Mouse (Mus musculus) hindbrain, postnatal 0 days (tissue): ENCODE results near the gene 1700014D04Rik. TPM values are rescaled to one million over a fixed set of nuclear protein-coding genes. Genes with fewer than 3 reads are reported as not detected.
"Not testable (repeated sequence)": the region's sequence is repeated elsewhere in the genome, so short reads cannot be mapped to it uniquely, and the experiment has no call there.

Source experiments
- ATAC-seq: fragments of 200-750 bp; cut with Nextera tagmentation; 2 replicates; pipeline ENCODE4 v1.8.0; 2017; ENCODE audit warnings: mild to moderate bottlenecking, moderate TSS enrichment, moderate library complexity
- DNase-seq: peaks from one replicate; pipeline ENCODE4 v3.0.0-alpha.2; 2015; ENCODE audit warnings: low spot score
- H3K27ac ChIP-seq: fragments of 300-500 bp; sonication (generic); 2 replicates; pipeline ENCODE4 v1.5.1; 2014; ENCODE audit warnings: mild to moderate bottlenecking
- H3K27me3 ChIP-seq: fragments of 300-500 bp; sonication (generic); 2 replicates; pipeline ENCODE4 v1.6.1; 2014; ENCODE audit warnings: low read length, mixed read lengths; ENCODE audit not compliant: insufficient read depth
- H3K36me3 ChIP-seq: fragments of 300-500 bp; sonication (generic); 2 replicates; pipeline ENCODE4 v1.6.1; 2014; ENCODE audit warnings: low read length, mixed read lengths; ENCODE audit not compliant: insufficient read depth
- H3K4me1 ChIP-seq: fragments of 300-500 bp; sonication (generic); 2 replicates; pipeline ENCODE4 v1.6.1; 2014; ENCODE audit warnings: antibody characterized with exemption, low read length, mixed read lengths; ENCODE audit not compliant: insufficient read depth
- H3K4me2 ChIP-seq: fragments of 300-500 bp; sonication (generic); 2 replicates; pipeline ENCODE4 v1.6.1; 2014; ENCODE audit warnings: low read depth, mild to moderate bottlenecking, low read length, moderate library complexity, mixed read lengths
- H3K4me3 ChIP-seq: fragments of 300-500 bp; sonication (generic); 2 replicates; pipeline ENCODE4 v1.5.1; 2014; ENCODE audit warnings: low read length
- H3K9ac ChIP-seq: fragments of 300-500 bp; sonication (generic); replicated peaks from 2 replicates; pipeline ENCODE4 v1.6.1; 2014; ENCODE audit warnings: mild to moderate bottlenecking, low read length, moderate library complexity, mixed read lengths
- H3K9me3 ChIP-seq: fragments of 300-500 bp; sonication (generic); 2 replicates; pipeline ENCODE4 v1.6.1; 2016; ENCODE audit warnings: low read length, mixed read lengths
- CTCF ChIP-seq: IDR thresholded peaks from 2 replicates; pipeline ENCODE4 v1.5.1; 2016; ENCODE audit warnings: antibody characterized with exemption, control low read depth, low read depth
- WGBS: fragments of 180-500 bp; shearing (Covaris S2); extraction: QIAGEN DNeasy Blood & Tissue Kit; methylation state at CpG from one replicate; pipeline ENCODE4 v1.1.7; 2014; 5-methylcytosine and 5-hydroxymethylcytosine counted together
- polyA plus RNA-seq: library from polyadenylated mRNA; unstranded; fragments of >200 nt; fragmentation: Nextera tagmentation; extraction: Ambion mirVana; gene quantifications from 2 replicates; pipeline ENCODE4 v1.2.1, GENCODE M21; 2015
- total RNA-seq: library from RNA; depleted of rRNA; stranded (reverse); fragments of >200 nt; gene quantifications from 2 replicates; pipeline ENCODE4 v1.2.3, GENCODE M21; 2014

Gene 1700014D04Rik
- total and polyA plus RNA-seq, 2 experiments from 2014 or later: 0.16 to 0.18 TPM

DNA sequence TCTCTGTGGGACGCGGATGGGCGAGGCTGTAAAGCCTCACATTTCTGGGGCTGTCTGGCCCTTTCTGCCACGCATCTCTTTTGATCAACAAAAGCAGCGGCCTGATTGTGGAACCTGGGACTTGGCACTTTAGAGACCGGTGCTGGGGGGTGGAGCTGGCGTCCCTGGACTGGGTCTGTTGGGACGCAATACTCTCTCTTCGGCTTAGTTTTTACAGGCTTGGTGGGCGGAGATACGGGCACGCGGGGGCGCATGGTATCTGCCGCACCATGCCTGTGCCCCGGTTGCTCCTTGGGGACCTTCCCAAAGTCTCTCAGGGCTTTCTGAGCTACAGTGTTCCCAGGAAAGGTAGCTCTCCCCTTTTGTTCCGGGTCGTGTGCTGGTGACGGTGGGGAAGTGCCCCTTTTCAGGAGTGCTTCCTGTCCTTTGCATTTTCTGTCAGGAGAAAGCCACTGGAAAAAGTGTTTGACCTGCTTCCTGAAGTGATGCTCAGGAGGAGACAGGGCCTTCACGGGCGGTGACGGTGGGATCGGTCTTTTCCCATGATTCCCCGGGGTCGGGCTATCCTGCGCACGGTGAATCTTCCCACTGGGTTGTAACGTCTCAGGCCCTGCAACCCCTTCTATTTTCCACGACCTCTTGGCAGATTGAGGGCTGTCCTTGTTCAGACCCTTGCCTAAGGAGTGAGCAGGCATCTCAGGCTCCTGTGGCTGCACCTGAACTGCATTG, 20.2 kb downstream of the 1700014D04Rik start:
- Histone ChIP-seq H3K27ac (no peak overlapping the region), H3K4me1 (no peaks in the 10 kb centered on the region), H3K4me2 (peak overlapping the region; percentile 39), H3K36me3 (no peaks in the 10 kb centered on the region), H3K27me3 (no peaks in the 10 kb centered on the region), H3K4me3 (no peak overlapping the region), H3K9me3 (no peaks in the 10 kb centered on the region), H3K9ac (no peak overlapping the region)
- ATAC-seq: no peak
- 37% methylated on average over 29 of the region's 29 CpGs for WGBS
- TF ChIP-seq CTCF: no peak
- DNase-seq: no peak

DNA sequence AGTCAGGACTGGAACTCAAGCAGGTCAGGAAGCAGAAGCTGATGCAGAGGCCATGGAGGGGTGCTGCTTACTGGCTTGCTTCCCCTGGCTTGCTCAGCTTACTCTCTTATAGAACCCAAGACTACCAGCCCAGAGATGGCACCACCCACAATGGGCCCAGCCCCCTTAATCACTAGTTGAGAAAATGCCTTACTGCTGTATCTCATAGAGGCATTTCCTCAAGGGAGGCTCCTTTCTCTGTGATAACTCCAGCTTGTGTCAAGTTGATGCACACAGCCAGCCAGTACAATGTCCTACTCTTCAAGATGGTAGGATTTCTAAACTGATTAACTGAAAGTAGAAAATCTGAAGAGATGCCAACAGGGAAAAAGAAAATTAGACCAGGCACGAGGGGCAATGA, 24.5 kb downstream of the 1700014D04Rik start:
- not testable (repeated sequence) for ATAC-seq, H3K36me3 ChIP-seq, H3K27me3 ChIP-seq, H3K4me3 ChIP-seq, H3K4me2 ChIP-seq, H3K27ac ChIP-seq, DNase-seq, H3K9me3 ChIP-seq, H3K4me1 ChIP-seq, H3K9ac ChIP-seq
- 79% methylated on average over 1 of the region's 1 CpGs for WGBS

GRCm38 (mm10) chr13:59719475-59719874, 27.1 kb downstream of the 1700014D04Rik start:
- no peak overlapping the region for H3K4me3 ChIP-seq
- WGBS: 89% methylated on average over 1 of the region's 1 CpGs
- H3K27me3 ChIP-seq: no peaks in the 10 kb centered on the region
- no peaks in the 10 kb centered on the region for H3K4me1 ChIP-seq
- H3K9me3 ChIP-seq: no peaks in the 10 kb centered on the region
- no peak for ATAC-seq
- no peak for TF ChIP-seq CTCF
- H3K36me3 ChIP-seq: no peaks in the 10 kb centered on the region
- H3K9ac ChIP-seq: no peak overlapping the region
- no peak for DNase-seq
- no peak overlapping the region for H3K4me2 ChIP-seq
- no peak overlapping the region for H3K27ac ChIP-seq

DNA sequence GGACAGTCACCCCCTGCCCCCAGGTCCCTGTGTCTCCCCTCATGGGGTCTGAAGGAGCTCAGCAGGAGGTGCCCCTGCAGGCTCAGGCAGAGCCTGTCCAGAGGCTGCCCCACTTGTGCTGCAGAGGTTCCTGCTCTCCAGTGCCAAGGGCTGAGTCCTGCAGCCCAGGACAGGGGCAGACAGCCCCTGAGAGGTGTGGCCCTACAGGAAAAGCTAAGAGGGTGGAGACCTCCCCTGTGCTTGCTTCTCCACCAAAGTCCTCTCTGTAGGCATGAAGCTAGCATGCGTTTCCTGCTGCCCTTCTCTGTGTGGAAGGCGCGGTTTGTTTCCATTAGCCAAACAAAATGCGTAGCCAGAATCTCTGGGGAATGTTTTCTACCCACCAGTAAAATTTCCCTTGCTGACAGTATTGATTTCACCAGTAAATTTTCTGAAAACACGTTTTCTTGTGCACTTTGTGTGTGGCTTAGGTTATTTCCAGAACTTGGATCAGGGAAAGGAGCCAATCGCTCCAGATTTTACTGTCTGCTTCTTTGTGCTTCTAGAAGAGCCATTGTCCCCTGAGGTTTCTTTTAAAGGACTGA, 27.6 kb downstream of the 1700014D04Rik start:
- not testable (repeated sequence) for H3K9ac ChIP-seq, H3K4me3 ChIP-seq, H3K9me3 ChIP-seq, H3K27ac ChIP-seq, H3K27me3 ChIP-seq, DNase-seq, ATAC-seq, H3K4me2 ChIP-seq, H3K4me1 ChIP-seq, H3K36me3 ChIP-seq
- WGBS: 49% methylated on average over 6 of the region's 6 CpGs

DNA sequence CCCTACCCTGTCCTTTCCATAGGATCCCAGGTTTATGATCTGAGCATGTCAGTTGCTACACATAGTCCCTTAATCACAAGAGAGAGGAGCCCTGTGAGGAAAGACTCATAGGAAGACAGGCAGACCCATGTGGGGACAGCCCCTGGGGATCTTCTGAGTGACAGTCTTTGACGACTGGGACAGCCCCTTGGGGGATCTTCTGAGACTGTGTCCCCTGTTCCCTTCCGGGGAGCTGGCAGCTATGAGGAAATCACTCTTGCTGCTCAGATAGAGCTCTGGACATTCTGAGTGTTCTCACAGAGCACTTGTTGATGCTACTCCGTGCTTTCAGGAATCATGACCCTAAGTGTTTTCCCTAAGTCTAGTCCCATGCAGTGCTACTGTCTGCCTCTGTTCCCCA, 32.8 kb downstream of the 1700014D04Rik start:
- Histone ChIP-seq H3K27me3 (no peaks in the 10 kb centered on the region), H3K9me3 (no peaks in the 10 kb centered on the region), H3K4me1 (no peaks in the 10 kb centered on the region), H3K36me3 (no peaks in the 10 kb centered on the region), H3K4me2 (no peak overlapping the region), H3K9ac (no peak overlapping the region), H3K27ac (no peak overlapping the region), H3K4me3 (no peak overlapping the region)
- DNase-seq: no peak
- ATAC-seq: no peak
- 37% methylated on average over 3 of the region's 3 CpGs for WGBS
- no peak for TF ChIP-seq CTCF

DNA sequence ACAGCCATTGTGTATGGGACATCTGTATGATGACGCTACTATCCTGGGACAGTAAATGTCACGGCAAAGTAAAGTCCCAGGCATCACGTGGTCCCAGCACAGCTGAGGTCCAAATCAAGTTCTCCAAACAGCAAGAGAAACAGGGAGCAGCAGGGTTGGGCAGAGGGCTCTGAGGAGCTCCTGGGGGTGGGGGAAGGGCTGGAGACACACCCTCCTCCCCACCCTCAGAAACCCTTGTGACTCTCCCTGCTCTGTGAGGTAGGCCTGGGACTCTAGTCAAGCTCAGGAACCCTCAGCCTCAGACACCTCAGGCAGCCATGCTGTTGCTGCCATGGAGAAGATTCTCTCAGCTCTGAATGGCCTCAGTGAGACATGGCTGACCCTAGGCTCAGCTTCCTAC, 34.6 kb downstream of the 1700014D04Rik start, which contains the start of gene Spata31d1b:
TSS of gene Spata31d1b (plus strand) at position 301 of the 400 bp plus-strand sequence.
- not testable (repeated sequence) for H3K4me2 ChIP-seq, H3K27ac ChIP-seq, H3K4me1 ChIP-seq, H3K36me3 ChIP-seq, DNase-seq, H3K9me3 ChIP-seq, H3K27me3 ChIP-seq, ATAC-seq, H3K9ac ChIP-seq, H3K4me3 ChIP-seq
- WGBS: 70% methylated on average over 3 of the region's 3 CpGs

GRCm38 (mm10) chr13:59710230-59710629, 36.3 kb downstream of the 1700014D04Rik start, which contains the start of gene Spata31d1a:
TSS of gene Spata31d1a (minus strand) at chr13:59710330.
- ATAC-seq: no peak
- H3K27ac ChIP-seq: no peak within 1 kb of the TSS

More at GRCm38 (mm10) chr13:59710230-59710629, 36.3 kb downstream of the 1700014D04Rik start, which contains the start of gene Spata31d1a:
- 90% methylated on average over 15 of the region's 15 CpGs for WGBS
- no peak for TF ChIP-seq CTCF
- H3K9me3 ChIP-seq: no peaks in the 10 kb centered on the region
- H3K9ac ChIP-seq: no peak within 1 kb of the TSS
- no peaks in the 10 kb centered on the region for H3K4me1 ChIP-seq
- DNase-seq: no peak
- no peak within 1 kb of the TSS for H3K4me2 ChIP-seq
- H3K36me3 ChIP-seq: no peaks in the 10 kb centered on the region
- no peaks in the 10 kb centered on the region for H3K27me3 ChIP-seq
- no peak within 1 kb of the TSS for H3K4me3 ChIP-seq
